Mouse (Mus musculus): ENCODE data around the gene Rara.
"Not testable (repeated sequence)": the region's sequence is repeated elsewhere in the genome, so short reads cannot be mapped to it uniquely, and the experiment has no call there.

DNA sequence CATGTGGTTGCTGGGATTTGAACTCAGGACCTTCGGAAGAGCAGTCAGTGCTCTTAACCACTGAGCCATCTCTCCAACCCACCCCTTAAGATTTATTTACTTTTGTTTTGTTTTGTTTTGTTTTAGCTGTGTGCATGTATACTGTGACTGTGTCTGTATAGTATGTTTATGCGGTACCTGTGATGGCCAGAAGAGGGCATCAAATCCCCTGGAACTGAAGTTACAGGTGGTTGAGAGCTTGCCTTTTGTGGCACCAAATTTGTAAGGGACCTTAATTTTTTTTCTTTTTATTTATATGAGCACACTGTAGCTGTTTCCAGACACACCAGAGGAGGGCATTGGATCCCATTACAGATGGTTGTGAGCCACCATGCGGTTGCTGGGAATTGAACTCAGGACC, 11.2 kb upstream of the Rara start:
- TF ChIP-seq CTCF (conservative IDR thresholded peaks at IDR 0.05; ENCODE audit: low read length) = peak; percentile 52
- TF ChIP-seq NANOG (IDR thresholded peaks at IDR 0.05; ENCODE audit: borderline replicate concordance, low read length) = not testable (repeated sequence)

Measured in E14TG2a.4 (cell line).